Mouse (Mus musculus) liver, postnatal 0 days (tissue): ENCODE data around the gene Gpc6.

Source experiments
- CTCF ChIP-seq: sonication (generic); IDR thresholded peaks from 2 replicates; pipeline ENCODE4 v1.5.1; 2016; ENCODE audit warnings: antibody characterized with exemption, low read depth
- EP300 ChIP-seq: IDR thresholded peaks from 2 replicates; pipeline ENCODE4 v1.6.1; 2016; ENCODE audit warnings: antibody characterized with exemption, low read depth, mild to moderate bottlenecking

DNA sequence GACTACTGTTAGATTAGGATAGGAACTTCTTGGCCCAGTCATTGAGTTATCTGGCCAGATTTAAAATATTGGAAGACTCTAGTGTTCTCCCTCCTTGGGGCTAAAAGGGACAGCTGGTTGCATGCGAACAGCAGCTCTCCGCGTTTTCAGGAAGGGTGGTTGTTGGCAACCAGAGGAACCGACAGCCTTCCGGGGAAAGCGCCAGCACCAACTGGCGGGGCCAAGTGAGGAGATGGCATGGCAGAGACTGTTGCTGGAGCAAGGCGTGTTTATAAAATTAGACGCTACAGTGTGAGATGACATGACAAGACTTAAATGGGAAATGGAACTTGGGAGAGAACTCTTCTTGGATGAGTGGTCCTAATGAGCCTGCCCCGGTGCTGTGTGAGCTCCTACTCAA, 1056.4 kb downstream of the Gpc6 start:
- TF ChIP-seq CTCF (no peak), EP300 (no peak)
